Mouse (Mus musculus) macrophage (primary cell): ENCODE results near the gene Sox5. TPM values are rescaled to one million over a fixed set of nuclear protein-coding genes. Genes with fewer than 3 reads are reported as not detected.

Source experiments
- H3K27ac ChIP-seq: fragments of 350-480 bp; formaldehyde crosslinking; 2 replicates; pipeline ENCODE4 v1.9.0; 2021
- H3K36me3 ChIP-seq: fragments of 350-480 bp; formaldehyde crosslinking; 2 replicates; pipeline ENCODE4 v1.9.0; 2021; ENCODE audit errors: inconsistent target
- H3K4me3 ChIP-seq: fragments of 350-480 bp; formaldehyde crosslinking; 2 replicates; pipeline ENCODE4 v1.9.0; 2021; ENCODE audit errors: inconsistent target
- H3K79me2 ChIP-seq: fragments of 350-480 bp; formaldehyde crosslinking; 2 replicates; pipeline ENCODE4 v1.9.0; 2021; ENCODE audit errors: inconsistent target
- WGBS: methylation state at CpG from one replicate; pipeline ENCODE4 v1.1.7; 2026; ENCODE audit warnings: inconsistent platforms; ENCODE audit not compliant: missing documents; 5-methylcytosine and 5-hydroxymethylcytosine counted together
- polyA plus RNA-seq: library from polyadenylated mRNA; stranded (reverse); fragments of 250-400 nt; gene quantifications from 3 replicates; pipeline ENCODE4 v1.2.4, GENCODE M21; 2018; ENCODE audit warnings: inconsistent platforms

The Sox5 gene
- polyA plus RNA-seq, 1 experiment from 2014 or later, result not detected

- Histone ChIP-seq H3K79me2 (no peaks in the 10 kb centered on the region), H3K27ac (no peak overlapping the region), H3K4me3 (no peak overlapping the region), H3K36me3 (no peaks in the 10 kb centered on the region)
- 87% methylated on average over 3 of the region's 3 CpGs for WGBS
Measured at GRCm38 (mm10) chr6:144048201-144048924, 733.4 kb downstream of the Sox5 start.

- Histone ChIP-seq H3K27ac (no peak overlapping the region), H3K36me3 (no peaks in the 10 kb centered on the region), H3K79me2 (no peaks in the 10 kb centered on the region), H3K4me3 (no peak overlapping the region)
- WGBS, result 83% methylated on average over 9 of the region's 9 CpGs
Measured at GRCm38 (mm10) chr6:144045503-144045902, 736.3 kb downstream of the Sox5 start.

GRCm38 (mm10) chr6:144044381-144044780, 737.4 kb downstream of the Sox5 start:
- Histone ChIP-seq H3K4me3 (no peak overlapping the region), H3K36me3 (no peaks in the 10 kb centered on the region), H3K27ac (no peak overlapping the region), H3K79me2 (no peaks in the 10 kb centered on the region)
- 89% methylated on average over 3 of the region's 3 CpGs for WGBS

GRCm38 (mm10) chr6:144042936-144043335, 738.8 kb downstream of the Sox5 start:
- Histone ChIP-seq H3K79me2 (no peaks in the 10 kb centered on the region), H3K4me3 (no peak overlapping the region), H3K27ac (no peak overlapping the region), H3K36me3 (no peaks in the 10 kb centered on the region)
- 94% methylated on average over 5 of the region's 5 CpGs for WGBS

- 96% methylated on average over 9 of the region's 9 CpGs for WGBS
- Histone ChIP-seq H3K27ac (no peak overlapping the region), H3K79me2 (no peaks in the 10 kb centered on the region), H3K4me3 (no peak overlapping the region), H3K36me3 (no peaks in the 10 kb centered on the region)
Measured at GRCm38 (mm10) chr6:144041941-144042340, 739.8 kb downstream of the Sox5 start.

GRCm38 (mm10) chr6:144041188-144041587, 740.6 kb downstream of the Sox5 start:
- Histone ChIP-seq H3K36me3 (no peaks in the 10 kb centered on the region), H3K79me2 (no peaks in the 10 kb centered on the region), H3K4me3 (no peak overlapping the region), H3K27ac (no peak overlapping the region)
- 86% methylated on average over 5 of the region's 5 CpGs for WGBS

- no peak overlapping the region for H3K27ac ChIP-seq
- WGBS, result 96% methylated on average over 7 of the region's 7 CpGs
- H3K36me3 ChIP-seq, result no peaks in the 10 kb centered on the region
- H3K4me3 ChIP-seq, result no peak overlapping the region
- H3K79me2 ChIP-seq, result no peaks in the 10 kb centered on the region
Measured at GRCm38 (mm10) chr6:144040349-144040748, 741.4 kb downstream of the Sox5 start.

- Histone ChIP-seq H3K36me3 (no peaks in the 10 kb centered on the region), H3K27ac (no peak overlapping the region), H3K79me2 (no peaks in the 10 kb centered on the region), H3K4me3 (no peak overlapping the region)
- 81% methylated on average over 7 of the region's 7 CpGs for WGBS
Measured at GRCm38 (mm10) chr6:144039221-144039620, 742.6 kb downstream of the Sox5 start.

- 83% methylated on average over 2 of the region's 2 CpGs for WGBS
- no peaks in the 10 kb centered on the region for H3K36me3 ChIP-seq
- no peak overlapping the region for H3K27ac ChIP-seq
- no peak overlapping the region for H3K4me3 ChIP-seq
- no peaks in the 10 kb centered on the region for H3K79me2 ChIP-seq
Measured at GRCm38 (mm10) chr6:144033191-144033590, 748.6 kb downstream of the Sox5 start.

- Histone ChIP-seq H3K4me3 (no peak overlapping the region), H3K27ac (no peak overlapping the region), H3K79me2 (no peaks in the 10 kb centered on the region), H3K36me3 (no peaks in the 10 kb centered on the region)
Measured at GRCm38 (mm10) chr6:144016929-144017328, 764.8 kb downstream of the Sox5 start.

GRCm38 (mm10) chr6:144011880-144012524, 769.8 kb downstream of the Sox5 start:
- no peaks in the 10 kb centered on the region for H3K36me3 ChIP-seq
- 55% methylated on average over 14 of the region's 14 CpGs for WGBS
- no peak overlapping the region for H3K4me3 ChIP-seq
- H3K27ac ChIP-seq, result no peak overlapping the region
- H3K79me2 ChIP-seq, result no peaks in the 10 kb centered on the region

GRCm38 (mm10) chr6:144010995-144011394, 770.8 kb downstream of the Sox5 start:
- Histone ChIP-seq H3K79me2 (no peaks in the 10 kb centered on the region), H3K4me3 (no peak overlapping the region), H3K36me3 (no peaks in the 10 kb centered on the region), H3K27ac (no peak overlapping the region)
- WGBS, result 94% methylated on average over 2 of the region's 3 CpGs

- no peak overlapping the region for H3K27ac ChIP-seq
- H3K79me2 ChIP-seq, result no peaks in the 10 kb centered on the region
- no peak overlapping the region for H3K4me3 ChIP-seq
- no peaks in the 10 kb centered on the region for H3K36me3 ChIP-seq
Measured at GRCm38 (mm10) chr6:144010285-144010684, 771.5 kb downstream of the Sox5 start.

GRCm38 (mm10) chr6:144005132-144005531, 776.6 kb downstream of the Sox5 start:
- Histone ChIP-seq H3K79me2 (no peaks in the 10 kb centered on the region), H3K36me3 (no peaks in the 10 kb centered on the region), H3K27ac (no peak overlapping the region), H3K4me3 (no peak overlapping the region)
- WGBS, result 79% methylated on average over 4 of the region's 6 CpGs

- WGBS, result 90% methylated on average over 13 of the region's 13 CpGs
- H3K27ac ChIP-seq, result no peak overlapping the region
- no peaks in the 10 kb centered on the region for H3K79me2 ChIP-seq
- H3K36me3 ChIP-seq, result no peaks in the 10 kb centered on the region
- H3K4me3 ChIP-seq, result no peak overlapping the region
Measured at GRCm38 (mm10) chr6:143998201-143998600, 783.6 kb downstream of the Sox5 start.
